Mouse (Mus musculus) heart, adult 2 months (tissue): Measurements from ENCODE around the gene Inf2.

Experiments
- CTCF ChIP-seq: fragments of 200-600 bp; IDR thresholded peaks from 2 replicates; pipeline ENCODE4 v1.8.1; 2022; ENCODE audit warnings: antibody characterized with exemption, mild to moderate bottlenecking, moderate library complexity
- EP300 ChIP-seq: fragments of 200-500 bp; IDR thresholded peaks from 2 replicates; pipeline ENCODE4 v1.6.1; 2011; ENCODE audit warnings: low read depth, low read length, control low read depth; ENCODE audit not compliant: insufficient read depth

DNA sequence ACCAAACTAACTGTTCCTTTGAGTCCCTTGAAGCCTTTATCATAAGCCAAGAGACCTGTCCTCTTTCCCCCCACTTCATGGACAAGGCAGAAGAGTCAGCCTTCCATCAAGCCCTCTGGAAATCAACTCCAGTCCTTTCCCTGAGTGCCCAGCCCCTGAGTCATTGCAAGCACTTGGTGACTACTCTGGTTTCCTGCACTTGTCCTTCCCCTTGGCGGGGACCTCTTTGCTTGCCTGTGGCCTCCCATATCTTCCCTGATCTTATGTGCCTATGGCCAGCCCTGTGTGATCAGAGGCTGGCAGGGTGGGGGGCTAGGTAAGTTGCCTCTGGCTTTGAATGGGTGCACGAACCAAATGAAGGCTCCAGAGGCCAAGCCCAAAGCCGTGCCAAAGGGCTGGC, 33.3 kb downstream of the Inf2 start:
- TF ChIP-seq CTCF (no peak), EP300 (no peak)
